Mouse (Mus musculus) hindbrain, postnatal 0 days (tissue): ENCODE measurements at regions not wholly inside any gene's neighbourhood (a gene's known extent, or its start where the extent isn't known, plus 50 kb on each side); places are given as distances from the start of the nearest gene placed in this dataset.

Experiments used
- ATAC-seq: fragments of 200-750 bp; cut with Nextera tagmentation; 2 replicates; pipeline ENCODE4 v1.8.0; 2017; ENCODE audit warnings: mild to moderate bottlenecking, moderate TSS enrichment, moderate library complexity
- DNase-seq: peaks from one replicate; pipeline ENCODE4 v3.0.0-alpha.2; 2015; ENCODE audit warnings: low spot score
- H3K27ac ChIP-seq: fragments of 300-500 bp; sonication (generic); 2 replicates; pipeline ENCODE4 v1.5.1; 2014; ENCODE audit warnings: mild to moderate bottlenecking
- H3K27me3 ChIP-seq: fragments of 300-500 bp; sonication (generic); 2 replicates; pipeline ENCODE4 v1.6.1; 2014; ENCODE audit warnings: low read length, mixed read lengths; ENCODE audit not compliant: insufficient read depth
- H3K36me3 ChIP-seq: fragments of 300-500 bp; sonication (generic); 2 replicates; pipeline ENCODE4 v1.6.1; 2014; ENCODE audit warnings: low read length, mixed read lengths; ENCODE audit not compliant: insufficient read depth
- H3K4me1 ChIP-seq: fragments of 300-500 bp; sonication (generic); 2 replicates; pipeline ENCODE4 v1.6.1; 2014; ENCODE audit warnings: antibody characterized with exemption, low read length, mixed read lengths; ENCODE audit not compliant: insufficient read depth
- H3K4me2 ChIP-seq: fragments of 300-500 bp; sonication (generic); 2 replicates; pipeline ENCODE4 v1.6.1; 2014; ENCODE audit warnings: low read depth, mild to moderate bottlenecking, low read length, moderate library complexity, mixed read lengths
- H3K4me3 ChIP-seq: fragments of 300-500 bp; sonication (generic); 2 replicates; pipeline ENCODE4 v1.5.1; 2014; ENCODE audit warnings: low read length
- H3K9ac ChIP-seq: fragments of 300-500 bp; sonication (generic); replicated peaks from 2 replicates; pipeline ENCODE4 v1.6.1; 2014; ENCODE audit warnings: mild to moderate bottlenecking, low read length, moderate library complexity, mixed read lengths
- H3K9me3 ChIP-seq: fragments of 300-500 bp; sonication (generic); 2 replicates; pipeline ENCODE4 v1.6.1; 2016; ENCODE audit warnings: low read length, mixed read lengths
- CTCF ChIP-seq: IDR thresholded peaks from 2 replicates; pipeline ENCODE4 v1.5.1; 2016; ENCODE audit warnings: antibody characterized with exemption, control low read depth, low read depth
- WGBS: fragments of 180-500 bp; shearing (Covaris S2); extraction: QIAGEN DNeasy Blood & Tissue Kit; methylation state at CpG from one replicate; pipeline ENCODE4 v1.1.7; 2014; 5-methylcytosine and 5-hydroxymethylcytosine counted together

GRCm38 (mm10) chr7:121569248-121569647, 137.8 kb downstream of the Usp31 start:
- Histone ChIP-seq H3K36me3 (no peaks in the 10 kb centered on the region), H3K9ac (no peak overlapping the region), H3K4me1 (no peaks in the 10 kb centered on the region), H3K27me3 (no peaks in the 10 kb centered on the region), H3K27ac (no peak overlapping the region), H3K4me2 (no peak overlapping the region), H3K4me3 (no peak overlapping the region), H3K9me3 (no peaks in the 10 kb centered on the region)
- no peak for DNase-seq
- no peak for ATAC-seq
- 88% methylated on average over 7 of the region's 7 CpGs for WGBS
- no peak for TF ChIP-seq CTCF

- Histone ChIP-seq H3K4me1 (no peaks in the 10 kb centered on the region), H3K4me2 (no peak overlapping the region), H3K27ac (no peak overlapping the region), H3K9ac (no peak overlapping the region), H3K36me3 (no peaks in the 10 kb centered on the region), H3K4me3 (no peak overlapping the region), H3K9me3 (no peaks in the 10 kb centered on the region), H3K27me3 (no peaks in the 10 kb centered on the region)
- DNase-seq (no peak), ATAC-seq (no peak)
- no peak for TF ChIP-seq CTCF
- WGBS, result 56% methylated on average over 2 of the region's 2 CpGs
Observed at GRCm38 (mm10) chr7:121568064-121568463, 139.0 kb downstream of the Usp31 start.

- Histone ChIP-seq H3K4me1 (no peaks in the 10 kb centered on the region), H3K27ac (no peak overlapping the region), H3K36me3 (no peaks in the 10 kb centered on the region), H3K4me3 (no peak overlapping the region), H3K9ac (no peak overlapping the region), H3K9me3 (no peaks in the 10 kb centered on the region), H3K27me3 (no peaks in the 10 kb centered on the region), H3K4me2 (no peak overlapping the region)
- DNase-seq (peak; percentile 77), ATAC-seq (no peak)
- 35% methylated on average over 5 of the region's 5 CpGs for WGBS
- TF ChIP-seq CTCF, result peak; percentile 81
Observed at GRCm38 (mm10) chr7:121563526-121563925, 143.5 kb downstream of the Usp31 start.

- ATAC-seq, result peak; percentile 51; the same call in 1 of the 2 replicates
- H3K27ac ChIP-seq, result 0 out of 2 replicates have a peak overlapping the region, but pooled peaks have one; percentile 5
- H3K4me1 ChIP-seq, result no peaks in the 10 kb centered on the region
- no peaks in the 10 kb centered on the region for H3K9me3 ChIP-seq
- no peaks in the 10 kb centered on the region for H3K36me3 ChIP-seq
- no peak for DNase-seq
- no peak overlapping the region for H3K4me2 ChIP-seq
- H3K27me3 ChIP-seq, result no peaks in the 10 kb centered on the region
- no peak overlapping the region for H3K9ac ChIP-seq
- no peak overlapping the region for H3K4me3 ChIP-seq
- WGBS, result 25% methylated on average over 4 of the region's 4 CpGs
- no peak for TF ChIP-seq CTCF
Observed at GRCm38 (mm10) chr7:121555420-121555819, 151.6 kb downstream of the Usp31 start.
